Mouse (Mus musculus) small intestine, adult 2 months (tissue): Measurements from ENCODE around the gene Samd4b.
A peak's percentile ranks its signal among the peaks of the same experiment; 100 is the strongest.

Experiments
- CTCF ChIP-seq: fragments of 200-500 bp; IDR thresholded peaks from 2 replicates; pipeline ENCODE4 v1.5.1; 2012; ENCODE audit warnings: low read depth, mild to moderate bottlenecking, control low read depth, inconsistent platforms, low read length, moderate library complexity, mixed read lengths; ENCODE audit not compliant: insufficient replicate concordance, insufficient read length; ENCODE audit errors: extremely low read depth
- POLR2A ChIP-seq: fragments of 200-500 bp; IDR thresholded peaks from 2 replicates; pipeline ENCODE4 v1.6.1; 2012; ENCODE audit warnings: low read depth, mild to moderate bottlenecking, control low read depth, inconsistent platforms, low read length, moderate library complexity

- TF ChIP-seq CTCF: peak; percentile 88; the same call in 1 of the 2 replicates
- TF ChIP-seq POLR2A: no peak
Measured at GRCm38 (mm10) chr7:28601668-28602067, 3.7 kb upstream of the Samd4b start.
